Mouse (Mus musculus): Measurements from ENCODE around the gene Nelfe. TPM values are rescaled to one million over a fixed set of nuclear protein-coding genes. Genes with fewer than 3 reads are reported as not detected.
"Not testable (repeated sequence)": the region's sequence is repeated elsewhere in the genome, so short reads cannot be mapped to it uniquely, and the experiment has no call there.

Nelfe gene
- total RNA-seq (2021) = 54.4 and 58.4 TPM in 2 replicates
- long read RNA-seq, experiment 1, transcript Nelfe-204 (11 exons, 1,399 nt) = minor isoform, 12 of 62 reads
- long read RNA-seq, experiment 1, transcript Nelfe-202 (11 exons, 1,381 nt) = major isoform, 25 of 62 reads
- long read RNA-seq, experiment 1, transcript Nelfe-201 (11 exons, 1,607 nt) = minor isoform, 11 of 62 reads
- long read RNA-seq, experiment 1, partial matches to known transcripts = 7 of 62 reads
- long read RNA-seq, experiment 1, other reads (novel, unspliced or antisense) = 7 of 62 reads
- long read RNA-seq, experiment 2, transcript Nelfe-204 (11 exons, 1,399 nt) = minor isoform, 8 of 58 reads
- long read RNA-seq, experiment 2, transcript Nelfe-202 (11 exons, 1,381 nt) = major isoform, 27 of 58 reads
- long read RNA-seq, experiment 2, transcript Nelfe-201 (11 exons, 1,607 nt) = minor isoform, 11 of 58 reads
- long read RNA-seq, experiment 2, partial matches to known transcripts = 9 of 58 reads
- long read RNA-seq, experiment 2, other reads (novel, unspliced or antisense) = 3 of 58 reads

DNA sequence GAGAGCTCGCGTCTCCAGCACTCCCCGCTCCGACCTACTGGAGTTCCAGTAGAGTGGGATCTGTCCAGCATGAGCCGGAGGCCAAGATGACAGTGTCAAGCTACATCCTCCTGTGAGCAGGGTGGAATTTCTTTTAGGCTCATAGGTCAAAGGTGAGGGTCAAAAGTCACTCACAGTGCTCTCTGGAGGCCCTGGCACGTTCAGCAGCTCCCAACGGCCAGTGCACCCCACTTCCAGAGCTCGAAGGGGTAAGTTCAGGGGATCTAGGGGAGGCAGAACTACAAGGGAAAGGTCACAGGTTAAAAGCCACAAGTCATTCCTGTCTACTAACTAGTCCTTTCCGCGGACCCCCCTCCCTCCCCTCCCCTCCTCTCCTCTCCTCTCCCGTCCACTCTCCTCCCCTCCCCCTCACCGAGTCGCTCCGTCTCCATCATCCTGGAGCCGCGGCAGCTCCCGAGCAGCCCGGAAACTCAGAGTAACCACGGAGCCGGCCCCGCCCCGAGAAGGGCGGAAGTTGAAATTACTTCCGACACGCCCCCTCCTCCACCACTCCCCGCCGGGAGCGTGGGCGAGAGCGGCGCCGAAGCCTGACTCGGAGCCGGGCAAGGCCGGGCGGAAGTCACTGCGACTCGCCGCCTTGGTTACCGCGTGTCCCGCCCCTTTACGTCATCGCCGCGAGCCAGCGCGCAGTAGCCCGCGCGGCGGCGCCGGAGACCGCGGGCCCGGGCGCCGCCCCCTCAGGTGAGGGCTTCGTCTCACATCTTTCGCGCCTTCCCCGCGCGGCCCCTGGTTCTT, at the start of gene Nelfe, which contains the start of gene Skiv2l:
Nelfe (plus strand) TSS at position 670 of the 795 bp plus-strand sequence.
Skiv2l (minus strand) TSS at position 489 of the 795 bp plus-strand sequence.
- DNase-seq = peak; percentile 99

DNA sequence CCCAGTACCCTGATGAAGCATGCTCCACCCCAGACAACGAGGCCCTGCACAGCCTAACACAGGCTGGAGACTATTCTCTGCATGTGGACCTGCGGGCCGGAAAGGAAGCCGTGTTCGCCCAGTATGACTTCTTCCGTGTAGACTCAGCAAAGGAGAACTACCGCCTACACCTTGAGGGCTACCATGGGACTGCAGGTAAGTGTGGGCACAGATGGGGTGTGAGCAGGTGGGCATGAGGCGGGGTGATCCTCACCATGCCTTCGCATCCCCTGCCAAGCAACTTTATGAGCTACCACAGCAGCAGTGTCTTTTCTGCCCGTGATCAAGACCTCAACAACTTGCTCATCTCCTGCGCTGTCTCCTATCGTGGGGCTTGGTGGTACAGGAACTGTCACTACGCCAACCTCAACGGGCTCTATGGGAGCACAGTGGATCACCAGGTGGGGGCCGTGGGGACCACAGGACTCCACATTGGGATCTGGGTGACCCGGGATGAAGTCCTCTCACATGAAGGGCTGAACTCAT, 49.3 kb upstream of the Nelfe start:
- DNase-seq = not testable (repeated sequence)

DNA sequence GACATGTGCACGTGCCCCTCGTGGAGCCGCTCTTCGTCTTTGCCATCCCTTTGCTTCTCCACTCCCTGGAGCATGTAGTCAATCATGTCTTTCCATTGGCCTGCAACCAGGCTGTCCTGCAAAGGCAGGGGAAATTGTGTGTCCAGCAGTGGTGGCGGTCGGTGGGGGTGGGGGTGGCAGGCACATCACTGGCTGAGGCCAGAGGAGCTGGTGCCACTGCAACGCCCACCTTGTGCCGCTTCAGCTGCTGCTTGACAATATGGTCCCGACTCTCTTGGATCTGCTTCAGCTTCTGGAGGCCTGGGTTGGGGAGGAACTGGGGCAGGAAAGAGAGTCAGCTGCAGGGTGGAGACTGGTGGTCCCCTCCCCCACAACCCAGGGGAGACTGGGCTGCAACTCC, 47.4 kb upstream of the Nelfe start:
- DNase-seq = not testable (repeated sequence)

DNA sequence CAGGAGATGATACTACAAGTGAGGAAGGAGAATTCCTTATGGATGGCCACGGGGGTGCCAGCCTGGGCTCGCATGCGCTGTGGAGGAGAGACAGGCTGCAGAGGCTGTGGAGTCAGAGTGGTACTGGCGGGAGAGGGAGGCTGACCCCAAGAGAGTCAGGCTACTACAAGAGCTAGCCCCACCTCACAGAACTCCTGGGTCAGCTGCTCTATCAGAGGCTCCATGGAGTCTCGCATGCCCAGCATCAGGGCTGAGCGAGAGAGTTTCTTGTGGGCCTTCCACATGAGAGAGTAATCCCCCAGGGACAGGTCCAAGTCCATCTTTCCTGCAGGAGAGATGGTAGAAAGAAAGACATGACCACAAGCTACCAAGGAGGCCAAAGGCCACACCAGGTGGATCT, 46.8 kb upstream of the Nelfe start:
- not testable (repeated sequence) for DNase-seq

DNA sequence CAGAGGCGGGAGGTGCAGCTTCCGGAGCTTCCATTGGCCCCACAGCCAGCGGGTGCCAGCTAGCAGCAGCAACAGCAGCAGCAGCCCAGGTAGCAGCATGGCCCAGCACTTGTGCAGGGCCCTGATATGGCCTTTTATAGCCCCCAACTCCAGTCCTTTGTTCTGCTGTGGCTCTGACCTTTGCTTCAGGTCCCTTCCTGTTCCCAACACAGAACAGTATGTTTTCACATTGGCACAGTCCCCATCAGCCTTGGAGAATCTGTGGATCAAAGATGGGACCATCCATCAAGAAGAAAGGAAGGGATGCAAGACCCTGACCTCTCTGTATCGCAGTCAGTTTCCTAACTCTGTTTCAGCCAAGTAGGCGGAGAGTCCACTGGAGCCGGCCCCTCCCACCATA, 45.9 kb upstream of the Nelfe start, which contains the start of gene Cyp21a1:
Cyp21a1 (minus strand) TSS at position 261 of the 400 bp plus-strand sequence.
- DNase-seq = peak; percentile 83

DNA sequence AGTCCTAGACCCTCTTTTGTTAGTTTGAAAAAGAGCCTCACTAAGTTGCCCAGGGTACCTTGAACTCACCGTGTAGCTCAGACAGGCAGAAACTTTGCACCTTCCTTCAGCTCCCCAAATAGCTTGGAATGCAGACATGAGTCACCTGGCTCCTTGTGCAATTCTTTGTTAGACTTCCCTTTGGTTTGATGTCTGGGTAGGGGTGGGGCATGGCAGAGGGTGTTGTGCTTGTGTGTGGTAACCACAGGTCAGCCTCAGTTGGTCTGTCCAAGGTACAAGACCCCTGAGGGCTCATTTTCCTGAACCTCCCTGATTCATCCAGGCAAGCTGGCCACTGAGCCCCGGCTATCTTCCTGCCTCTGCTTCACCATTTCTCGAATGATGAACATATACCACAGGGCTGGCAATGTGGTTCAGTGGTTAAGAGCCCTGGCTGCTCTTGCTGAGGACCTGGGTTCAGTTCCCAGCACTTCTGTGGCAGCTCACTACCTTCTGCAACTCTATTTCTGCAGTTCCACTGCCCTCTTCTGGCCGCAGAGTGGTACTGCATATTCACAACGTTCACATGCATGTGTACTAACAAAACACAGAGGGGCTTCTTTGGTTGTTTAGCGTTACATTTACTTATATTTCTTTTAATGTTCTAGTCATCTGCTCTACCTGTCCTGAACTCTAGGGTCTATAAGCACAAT, 45.2 kb upstream of the Nelfe start:
- peak; percentile 46 for DNase-seq

DNA sequence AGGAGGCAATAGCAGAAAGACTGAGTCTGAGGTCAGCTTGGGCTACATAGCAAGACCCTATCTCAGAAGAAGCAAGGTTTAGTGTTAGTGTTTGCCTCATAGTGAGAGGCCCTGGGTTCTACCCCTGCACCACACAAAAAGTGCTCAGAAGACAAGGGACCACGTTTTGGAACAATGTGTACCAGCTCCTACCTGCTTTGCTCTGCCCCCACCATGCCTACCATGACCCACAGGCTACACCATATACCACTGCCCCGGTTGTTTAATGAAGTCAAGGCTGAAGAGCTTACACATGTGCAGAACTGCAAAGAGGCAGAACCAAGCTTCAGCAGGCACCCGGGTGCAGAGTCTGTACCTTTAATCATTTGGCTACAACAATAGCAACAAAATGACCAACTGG, 43.0 kb upstream of the Nelfe start:
- no peak for DNase-seq

DNA sequence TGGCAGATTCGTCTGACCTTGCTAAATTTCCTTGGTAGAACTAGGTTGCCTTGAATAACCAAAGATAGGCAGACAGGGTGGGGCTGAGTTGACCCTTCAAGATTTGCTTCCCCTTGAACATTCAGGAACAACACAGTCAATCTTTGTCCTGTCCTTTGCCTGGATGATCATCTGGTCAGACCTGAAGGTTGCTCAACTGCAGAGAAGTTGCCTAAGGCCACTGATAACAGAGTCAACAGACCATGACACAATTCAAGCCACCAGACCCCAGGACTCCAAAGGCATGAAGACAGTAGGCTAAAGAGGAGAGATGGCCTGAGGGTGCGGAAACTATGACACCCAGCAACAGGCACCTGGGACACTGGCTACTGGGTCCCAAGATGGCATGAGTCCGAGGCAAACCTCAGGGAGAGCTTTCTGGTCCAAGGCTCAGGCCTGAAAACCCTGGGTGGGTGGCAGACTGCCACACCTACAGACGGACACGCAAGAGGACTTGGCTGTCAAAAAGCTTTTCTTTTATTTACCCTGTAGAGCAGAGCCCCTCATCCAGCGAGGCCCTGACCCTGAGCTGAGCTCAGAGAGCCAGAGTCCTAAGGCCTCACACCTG, 41.5 kb upstream of the Nelfe start:
- no peak for DNase-seq

DNA sequence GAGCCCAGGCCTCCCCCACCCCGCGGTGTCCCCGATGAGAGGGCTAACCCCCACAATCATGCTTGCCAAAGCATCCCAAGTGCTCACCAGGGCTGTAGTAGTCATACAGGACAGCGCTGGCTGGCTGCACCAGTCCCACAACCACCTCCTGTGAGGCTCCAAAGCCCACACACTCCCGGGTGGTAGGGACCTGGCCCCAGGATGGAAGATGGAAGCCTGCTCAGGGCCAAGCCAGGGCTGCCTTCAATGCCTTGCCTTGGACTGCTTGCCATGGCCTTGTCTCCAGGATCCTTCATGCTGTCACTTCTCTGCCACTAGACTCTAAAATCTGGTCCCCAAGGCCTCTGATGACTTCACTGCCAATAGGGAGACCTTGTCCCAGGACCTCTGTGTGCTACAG, 39.8 kb upstream of the Nelfe start:
- peak; percentile 73 for DNase-seq

DNA sequence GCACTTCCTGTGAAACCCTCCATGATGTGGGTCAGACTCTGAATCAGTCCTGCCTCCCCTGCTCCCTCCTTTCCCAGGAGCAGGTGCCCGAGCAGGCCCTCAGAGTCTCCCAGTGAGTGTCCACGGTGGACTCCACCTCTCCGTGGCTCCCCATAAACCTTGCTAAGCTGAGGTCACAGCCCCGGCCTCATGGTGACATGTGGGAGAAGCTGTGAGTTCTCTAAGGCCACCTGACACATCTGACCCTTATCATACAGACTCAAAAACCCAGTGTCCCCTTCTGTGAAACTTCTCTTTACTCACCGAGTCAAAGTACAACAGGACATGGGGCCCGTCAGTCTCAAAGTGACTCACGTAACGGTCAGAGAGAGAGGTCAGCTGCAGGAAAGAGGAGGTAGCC, 39.4 kb upstream of the Nelfe start:
- DNase-seq = not testable (repeated sequence)

DNA sequence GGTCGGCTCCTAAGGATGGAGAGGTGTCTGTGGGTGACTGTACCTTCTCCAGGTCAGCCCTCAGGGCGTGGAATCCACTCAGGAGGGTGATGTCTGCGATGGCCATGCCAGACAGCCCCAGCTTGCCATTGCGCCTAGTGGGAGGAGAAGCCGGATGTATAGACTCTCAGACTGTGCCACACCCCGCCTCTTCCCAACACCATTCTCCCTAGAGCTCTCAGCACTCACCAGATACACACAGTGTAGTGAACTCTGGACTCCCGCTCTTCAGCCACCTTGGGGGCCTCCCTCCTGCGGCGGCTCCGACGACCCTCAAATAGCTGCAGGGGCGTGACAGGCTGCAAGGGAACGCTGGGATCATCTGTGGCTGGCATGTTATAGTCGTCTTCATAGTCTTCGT, 38.9 kb upstream of the Nelfe start:
- DNase-seq = no peak

DNA sequence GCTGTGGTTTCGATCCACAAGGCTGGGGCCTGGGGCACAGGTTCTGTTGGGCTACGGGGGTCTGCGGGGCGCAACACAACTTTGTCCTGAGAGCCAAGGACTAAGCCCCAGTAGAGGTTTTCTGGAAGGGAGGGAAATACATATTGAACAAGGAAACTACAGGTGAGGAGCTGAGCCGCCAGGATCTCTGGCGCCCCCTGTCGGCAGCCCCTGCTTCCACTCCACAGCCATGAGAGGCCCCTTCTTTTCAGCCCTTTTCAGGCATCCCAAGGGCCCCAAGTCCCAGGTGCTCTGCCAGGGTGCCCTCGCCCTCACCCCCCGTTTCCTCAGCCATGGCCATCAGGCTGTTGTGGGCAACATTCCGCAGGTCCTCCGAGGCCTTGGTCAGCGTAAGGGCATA, 36.4 kb upstream of the Nelfe start:
- DNase-seq = not testable (repeated sequence)

DNA sequence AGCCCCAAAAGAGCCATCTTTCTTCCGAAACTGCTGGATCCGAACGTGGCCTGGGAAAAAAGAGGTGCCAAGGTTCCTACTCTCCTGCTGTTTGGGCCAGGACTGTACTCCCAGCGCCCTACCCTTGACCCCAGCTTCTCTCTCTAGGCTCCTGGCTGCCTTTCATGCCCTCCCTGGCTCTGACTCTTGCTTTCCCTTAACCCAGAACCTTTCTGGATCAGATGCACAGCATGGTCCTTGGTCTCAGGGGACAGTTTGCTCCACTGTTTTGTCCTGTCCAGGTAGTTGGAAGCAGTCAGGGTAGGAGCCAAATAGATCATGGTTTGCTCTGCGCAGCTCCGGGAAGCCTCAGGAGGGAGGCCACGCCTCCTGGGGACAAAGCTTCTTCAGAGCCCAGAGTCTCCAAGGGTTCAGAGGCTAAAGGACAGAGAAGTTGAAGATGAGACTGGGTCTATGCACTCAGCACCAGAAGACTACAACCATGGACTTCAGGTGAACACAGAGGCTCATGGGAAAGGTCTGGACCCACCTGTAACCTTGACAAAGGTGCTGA, 35.3 kb upstream of the Nelfe start:
- DNase-seq = no peak

DNA sequence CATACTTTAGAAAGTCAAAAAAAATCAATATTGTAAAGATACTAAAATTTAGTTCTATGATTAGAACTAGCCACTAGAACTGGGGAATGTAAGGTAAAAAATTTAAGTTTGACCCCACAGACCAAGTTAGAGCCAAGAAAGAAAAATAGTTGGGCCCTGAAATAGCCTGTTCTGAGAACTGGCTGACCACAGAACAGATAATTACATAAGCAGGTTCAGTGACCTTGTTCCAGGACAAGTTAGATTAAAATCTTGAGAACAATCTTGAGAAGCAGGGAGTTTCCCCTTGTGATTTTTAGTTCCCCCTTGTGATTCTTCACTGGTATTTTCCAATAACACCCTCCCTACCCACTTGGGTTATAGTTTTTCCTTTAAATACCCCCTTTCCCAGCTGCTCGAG, 19.4 kb upstream of the Nelfe start:
- DNase-seq = not testable (repeated sequence)

DNA sequence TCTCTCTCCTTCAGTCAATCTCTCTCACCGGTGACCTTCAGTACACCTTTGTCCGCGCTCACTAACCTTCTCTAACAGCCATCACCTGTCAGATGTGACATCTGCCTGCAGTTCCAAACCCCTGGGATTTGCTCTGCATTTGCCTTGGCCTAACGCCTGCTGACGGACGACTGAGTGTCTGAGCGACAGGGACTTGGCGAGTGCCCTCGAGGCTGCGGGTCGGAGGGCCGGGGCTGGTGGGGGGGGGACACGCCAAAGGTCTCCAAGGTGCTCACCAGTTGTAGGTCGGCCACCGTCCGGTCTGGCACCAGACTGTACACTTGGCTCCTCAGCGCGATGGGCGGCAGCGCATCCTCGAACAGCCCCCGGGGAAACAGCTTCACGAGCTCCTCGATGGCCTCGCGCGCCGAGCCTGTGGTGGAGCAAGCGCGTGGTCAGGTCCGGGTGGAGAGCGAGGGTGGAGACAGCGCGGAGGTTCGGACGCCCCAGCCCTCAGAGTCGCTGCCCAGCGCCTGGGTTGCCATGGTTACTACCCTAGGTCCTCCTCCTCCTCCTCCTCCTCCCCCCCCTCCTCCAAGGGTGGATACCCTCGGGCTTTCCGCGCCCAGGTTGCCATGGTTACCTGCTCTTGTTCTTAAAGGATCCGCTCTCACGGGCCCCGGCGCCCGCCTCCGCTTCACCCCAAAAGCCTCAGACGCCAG, 13.9 kb upstream of the Nelfe start:
- DNase-seq = peak; percentile 84

DNA sequence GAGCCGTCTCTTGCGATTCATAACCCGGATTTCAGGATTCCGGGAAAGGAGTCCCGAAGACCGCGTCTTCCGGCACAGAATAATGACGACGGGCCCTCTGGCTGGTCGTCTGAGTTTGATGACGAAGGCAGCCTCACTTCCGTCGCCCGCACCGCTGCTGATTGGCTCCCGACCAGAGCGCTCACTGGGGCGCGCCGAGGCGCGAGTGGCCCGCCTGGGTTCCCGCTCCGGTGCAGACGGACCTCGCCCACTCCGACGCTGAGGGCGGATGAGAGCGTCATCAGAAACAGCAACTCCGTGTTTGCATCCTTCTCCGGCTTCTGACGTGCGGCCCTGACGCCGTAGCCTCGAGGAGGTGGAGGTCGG, 13.4 kb upstream of the Nelfe start, which contains the start of the genes Stk19 and Dxo:
Stk19 (minus strand) TSS at position 90 of the 366 bp plus-strand sequence.
Dxo (plus strand) TSS at position 164 of the 366 bp plus-strand sequence.
- peak; percentile 98 for DNase-seq

DNA sequence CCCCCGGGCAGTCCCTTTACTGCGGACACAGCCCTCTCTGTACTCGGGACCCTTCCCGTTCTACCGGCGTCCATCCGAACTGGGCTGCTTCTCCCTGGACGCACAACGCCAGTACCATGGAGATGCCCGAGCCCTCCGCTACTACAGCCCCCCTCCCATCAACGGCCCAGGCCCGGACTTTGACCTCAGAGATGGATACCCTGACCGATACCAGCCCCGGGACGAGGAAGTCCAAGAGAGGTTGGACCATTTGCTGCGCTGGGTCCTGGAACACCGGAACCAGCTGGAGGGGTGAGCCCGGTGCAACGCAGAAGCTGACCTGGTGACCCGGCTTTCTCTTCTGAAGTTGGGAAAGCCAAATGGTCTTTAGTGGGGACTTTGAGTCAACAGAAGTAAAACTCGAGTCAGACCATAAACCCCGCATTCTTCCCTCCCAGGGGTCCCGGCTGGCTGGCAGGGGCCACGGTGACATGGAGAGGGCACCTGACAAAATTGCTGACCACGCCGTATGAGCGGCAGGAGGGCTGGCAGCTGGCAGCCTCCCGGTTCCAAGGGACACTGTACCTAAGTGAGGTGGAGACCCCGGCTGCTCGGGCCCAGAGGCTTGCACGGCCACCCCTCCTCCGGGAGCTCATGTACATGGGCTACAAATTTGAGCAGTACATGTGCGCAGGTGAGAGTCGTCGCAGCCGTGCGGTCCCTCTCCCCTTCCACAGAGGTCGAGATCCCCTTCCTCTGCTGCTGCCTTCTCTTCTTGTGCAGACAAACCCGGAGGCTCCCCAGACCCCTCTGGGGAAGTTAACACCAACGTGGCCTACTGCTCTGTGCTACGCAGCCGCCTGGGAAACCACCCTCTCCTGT, 12.5 kb upstream of the Nelfe start:
- DNase-seq = peak; percentile 34

DNA sequence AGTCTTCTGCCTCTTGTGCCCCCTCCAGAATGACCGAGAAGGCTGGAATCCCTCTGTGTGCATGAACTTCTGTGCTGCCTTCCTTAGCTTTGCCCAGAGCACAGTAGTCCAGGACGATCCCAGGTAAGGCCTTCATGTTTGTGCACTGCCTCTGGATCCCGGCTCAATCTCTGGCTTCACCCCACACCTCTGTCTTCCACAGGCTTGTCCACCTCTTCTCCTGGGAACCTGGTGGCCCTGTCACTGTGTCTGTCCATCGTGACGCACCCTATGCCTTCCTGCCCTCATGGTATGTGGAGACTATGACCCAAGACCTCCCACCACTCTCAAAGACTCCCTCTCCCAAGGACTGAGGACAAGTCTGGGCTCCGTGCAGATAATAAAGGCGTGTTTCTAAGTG, 11.4 kb upstream of the Nelfe start:
- DNase-seq = no peak

DNA sequence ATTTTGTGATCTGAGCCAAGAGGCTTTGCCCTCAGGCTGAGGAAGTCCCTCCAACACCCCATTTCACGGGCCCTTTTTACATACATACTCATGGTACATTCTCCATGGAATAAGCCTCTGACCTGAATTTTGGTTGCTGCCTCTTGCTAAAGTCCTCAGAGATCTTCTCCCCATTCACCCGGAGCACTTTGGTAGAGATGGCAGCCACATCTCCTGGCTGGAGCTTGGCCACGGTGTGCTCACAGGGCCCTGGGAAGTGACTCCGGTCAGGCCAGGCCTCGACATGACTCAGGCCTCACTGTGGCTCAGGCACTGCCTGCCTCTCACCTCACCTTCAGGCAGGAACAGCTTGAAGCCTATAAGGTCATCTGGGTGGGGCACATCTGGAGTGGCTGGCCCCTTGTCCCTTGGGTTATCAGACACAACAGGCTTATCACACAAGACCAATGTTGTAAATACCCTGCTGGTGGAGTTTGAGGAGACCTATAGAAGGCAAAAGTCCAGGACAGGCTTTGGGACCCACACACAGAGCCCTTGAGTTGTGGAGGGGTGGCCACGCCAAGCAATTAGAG, 9.4 kb upstream of the Nelfe start:
- no peak for DNase-seq
